Mouse (Mus musculus): ENCODE measurements at regions not wholly inside any gene's neighbourhood (a gene's known extent, or its start where the extent isn't known, plus 50 kb on each side); places are given as distances from the start of the nearest gene placed in this dataset.

DNA sequence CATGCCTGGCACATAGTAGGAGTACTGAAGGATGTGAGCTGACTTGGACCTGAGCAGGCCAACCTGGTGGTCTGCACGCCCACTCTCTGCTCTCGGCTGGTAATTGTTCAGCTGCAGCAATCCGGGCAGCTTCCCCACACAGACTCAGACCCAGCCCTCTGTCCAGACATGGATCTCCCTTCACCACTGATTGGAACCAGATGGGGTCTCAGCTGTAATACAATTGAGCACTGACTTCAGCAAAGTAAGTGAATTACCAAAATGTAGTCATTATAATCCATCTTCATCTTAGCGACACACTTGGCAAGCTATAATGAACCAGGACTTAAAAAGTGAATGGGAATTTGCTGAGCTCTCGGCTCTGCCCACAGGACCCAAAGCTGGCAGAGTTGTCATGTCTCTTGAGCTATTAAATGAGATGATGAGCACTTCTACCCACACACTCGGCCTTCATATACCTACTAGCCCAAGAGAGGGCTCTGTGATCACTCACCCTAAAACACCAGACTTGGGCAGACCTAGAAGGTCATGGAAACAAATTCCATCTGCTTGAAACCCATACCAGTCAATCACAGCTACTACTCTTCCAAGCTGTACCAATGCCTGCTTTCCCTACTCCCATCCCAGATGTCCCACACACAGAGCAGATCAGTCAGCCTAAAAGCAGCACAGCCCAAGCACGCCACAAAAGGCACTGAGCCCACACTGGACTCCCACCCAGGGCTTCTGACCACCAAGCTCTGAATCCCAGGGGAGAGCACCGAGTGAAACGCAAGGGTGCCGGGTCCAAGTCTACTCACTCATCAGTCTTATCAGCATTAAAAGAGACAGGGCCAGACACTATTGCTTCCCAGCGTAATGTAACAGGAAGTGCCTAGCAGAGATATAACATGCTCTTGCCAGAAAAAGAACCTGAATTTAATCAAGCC, 231.2 kb upstream of the Zfp637 start:
- no peak for DNase-seq (ENCODE audit: low spot score in 2 of 2)

DNA sequence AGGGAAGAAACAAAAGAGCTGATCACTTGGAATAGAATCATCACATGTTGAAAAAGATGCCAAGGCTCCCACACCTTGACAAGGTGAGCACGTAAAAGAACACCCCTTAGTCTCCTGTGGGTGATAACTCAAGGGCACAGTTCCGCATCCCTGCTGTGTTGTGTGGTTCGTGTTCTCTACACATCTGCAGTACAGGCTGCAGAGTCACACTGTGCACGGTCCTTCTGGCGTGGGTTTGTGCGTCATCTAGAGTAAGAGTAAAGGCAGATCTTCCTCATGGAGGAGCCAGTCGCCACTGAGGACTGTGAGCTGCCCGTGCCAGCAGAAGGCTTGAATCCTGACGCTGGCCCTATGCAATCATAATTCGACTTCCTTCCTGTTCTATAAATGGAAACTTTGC, 229.7 kb upstream of the Zfp637 start:
- no peak for DNase-seq (ENCODE audit: low spot score in 2 of 2)

DNA sequence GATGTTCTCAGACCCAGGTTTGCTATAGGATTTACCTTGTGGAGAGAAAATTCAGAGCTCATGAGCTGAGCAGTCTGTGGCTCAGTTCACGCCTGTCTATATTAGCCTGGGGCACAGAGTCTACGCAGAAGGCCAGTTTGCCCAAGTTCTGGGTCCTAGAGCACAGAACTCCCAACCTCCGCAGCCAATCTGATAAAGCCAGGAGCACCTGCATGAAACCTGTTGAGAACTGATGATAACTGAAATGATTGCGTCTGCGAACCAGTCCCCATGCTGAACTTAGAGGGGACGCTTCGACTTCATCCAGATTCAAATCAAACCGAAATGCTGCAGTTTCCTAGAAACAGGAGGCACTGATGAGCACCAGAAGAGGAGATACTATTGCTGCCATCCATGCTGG, 229.0 kb upstream of the Zfp637 start:
- no peak for DNase-seq (ENCODE audit: low spot score in 2 of 2)

DNA sequence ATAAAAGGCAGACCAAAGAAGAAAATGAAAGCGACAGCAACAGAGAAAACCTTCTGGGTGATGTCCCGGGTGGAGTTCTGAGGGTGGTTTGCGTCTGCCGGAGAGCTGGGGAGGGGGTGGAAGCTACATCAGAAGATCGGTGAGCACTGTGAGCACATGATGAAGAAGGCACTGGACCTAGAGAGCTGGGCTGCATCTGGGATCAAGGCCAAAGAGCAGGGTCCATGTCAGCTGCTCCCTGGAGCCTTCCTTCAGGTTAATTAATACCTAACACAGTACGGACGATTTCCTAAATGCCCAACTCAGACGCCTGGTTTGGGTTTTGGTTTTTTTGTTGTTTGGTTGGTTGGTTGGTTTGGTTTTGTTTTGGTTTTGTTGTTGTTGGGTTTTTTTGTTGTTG, 228.6 kb upstream of the Zfp637 start:
- DNase-seq (ENCODE audit: low spot score in 2 of 2): no peak

DNA sequence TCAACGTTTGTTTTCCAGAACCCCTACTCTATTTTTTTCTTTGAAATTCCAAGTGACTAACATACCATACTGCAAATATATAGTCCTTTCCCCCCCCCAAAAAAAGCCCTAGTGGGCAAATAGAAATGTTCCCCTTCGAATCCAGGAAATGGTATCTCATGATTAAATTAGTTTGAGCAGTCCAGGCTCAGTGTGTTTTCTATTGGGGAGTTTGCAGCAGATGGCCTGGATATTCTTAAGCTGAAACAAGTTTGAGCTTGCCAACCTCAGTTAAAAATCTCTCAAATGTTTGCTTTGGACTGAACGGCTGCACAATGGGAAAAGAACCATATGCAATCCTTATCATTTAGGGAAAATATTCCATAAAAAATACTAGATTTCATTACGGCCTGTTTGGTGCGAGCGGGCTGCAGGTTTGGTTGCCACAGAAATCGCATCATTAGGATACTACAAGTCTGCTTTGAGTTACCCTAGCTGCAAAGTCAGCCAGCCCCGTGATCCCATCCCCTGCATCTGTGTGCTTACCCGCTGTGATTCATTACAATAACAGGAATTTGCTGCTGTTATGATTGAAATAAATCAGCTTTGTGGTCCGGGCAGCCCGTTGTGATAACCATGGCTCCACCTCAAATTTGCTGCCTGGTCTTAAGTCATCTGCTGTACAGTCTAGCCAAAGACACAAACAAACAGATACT, 227.2 kb upstream of the Zfp637 start:
- no peak for DNase-seq (ENCODE audit: low spot score in 2 of 2)

DNA sequence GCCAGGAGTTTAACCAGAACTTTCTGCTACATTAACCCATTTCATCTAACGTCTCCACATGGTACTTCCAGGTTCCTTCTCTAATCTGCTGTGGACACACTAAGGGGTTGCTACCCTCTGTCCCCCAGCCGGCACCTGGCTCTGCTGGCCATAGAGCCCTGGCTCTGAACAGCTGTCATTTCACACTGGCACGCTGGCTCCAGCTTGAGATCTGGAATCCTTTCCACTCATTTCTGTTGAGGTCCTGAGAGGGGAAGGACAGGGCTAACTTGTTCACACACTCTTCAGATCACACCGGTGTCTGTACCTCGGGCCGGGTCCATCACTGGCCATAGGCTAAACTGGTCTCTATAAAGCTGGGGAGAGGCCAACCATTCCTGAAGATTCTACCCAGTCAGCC, 226.6 kb upstream of the Zfp637 start:
- no peak for DNase-seq (ENCODE audit: low spot score in 2 of 2)

DNA sequence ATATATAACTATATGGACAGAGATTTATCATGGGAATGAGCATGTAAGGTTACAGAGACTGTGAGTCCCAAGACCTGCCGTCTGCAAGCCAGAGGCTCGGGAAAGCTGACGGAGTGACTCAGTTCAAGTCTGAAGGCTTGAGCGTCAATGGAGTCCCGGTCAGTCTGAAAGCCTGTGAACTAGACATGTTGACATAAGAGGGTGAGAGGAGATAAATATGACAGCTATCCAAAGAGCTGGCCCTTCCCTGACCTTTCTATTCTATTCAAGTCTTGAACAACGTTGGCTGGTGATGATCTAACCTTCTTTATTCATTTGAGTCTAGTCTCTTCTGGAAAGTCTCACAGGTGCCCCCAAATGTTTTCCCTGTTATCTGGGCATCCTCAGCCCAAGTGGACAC, 223.8 kb upstream of the Zfp637 start:
- no peak for DNase-seq (ENCODE audit: low spot score in 2 of 2)

DNA sequence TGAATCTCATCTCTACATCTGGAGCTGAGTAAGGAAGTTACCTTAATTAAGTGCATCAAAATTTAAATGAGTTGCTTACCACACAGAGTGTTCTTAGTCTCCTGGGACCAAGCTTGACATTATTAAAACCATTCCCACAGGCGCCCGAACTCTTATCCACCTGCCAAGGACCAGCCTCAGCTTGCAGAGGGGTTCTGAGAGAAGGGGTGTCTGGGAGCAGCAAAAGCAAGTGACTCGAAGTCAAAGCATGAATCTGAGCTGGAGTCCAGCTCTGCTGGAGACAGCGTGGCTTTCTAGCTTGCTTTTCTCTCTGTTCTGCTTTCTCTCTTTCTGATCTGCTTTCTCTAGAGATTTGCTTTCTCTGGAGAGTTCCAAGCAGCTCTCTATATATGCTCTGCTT, 223.0 kb upstream of the Zfp637 start:
- no peak for DNase-seq (ENCODE audit: low spot score in 2 of 2)

DNA sequence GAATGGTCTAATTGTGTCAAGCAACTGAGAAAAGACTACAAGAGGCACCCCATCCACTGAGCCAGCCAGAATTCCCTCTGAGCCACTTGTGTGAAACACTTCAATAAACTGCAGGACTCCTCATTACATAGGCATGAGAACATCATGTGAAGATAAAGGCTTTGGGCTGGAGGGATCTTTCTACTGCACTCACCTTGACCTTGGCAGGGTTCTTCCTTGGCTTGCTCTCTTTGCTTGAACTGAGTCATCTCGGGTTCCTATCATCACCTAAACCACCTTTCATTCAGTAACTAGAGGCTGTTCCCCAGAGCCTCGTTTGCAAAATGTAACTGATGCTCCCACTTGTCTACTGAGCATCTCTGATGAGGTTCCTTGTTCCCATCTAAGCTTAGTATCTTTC, 221.4 kb upstream of the Zfp637 start:
- DNase-seq (ENCODE audit: low spot score in 2 of 2): no peak

DNA sequence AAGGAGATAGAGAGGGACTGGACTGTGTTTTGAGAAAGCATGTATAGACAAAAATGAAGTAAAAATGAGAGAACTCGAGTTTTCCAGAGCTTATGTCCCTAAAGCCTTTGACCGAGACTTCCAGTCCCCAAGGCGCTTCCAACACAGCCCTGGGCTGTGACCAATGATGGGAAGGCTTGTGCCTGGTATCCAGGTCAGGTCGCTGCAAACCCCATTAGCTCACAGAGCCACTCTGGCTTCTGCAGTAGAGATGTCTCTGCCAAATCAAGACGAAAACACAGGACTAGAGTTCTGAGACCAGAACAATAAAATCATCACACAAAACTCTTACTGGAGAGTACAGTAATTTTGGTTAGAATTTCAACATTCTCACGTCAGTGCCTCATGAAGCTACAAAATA, 218.5 kb upstream of the Zfp637 start:
- DNase-seq (ENCODE audit: low spot score in 2 of 2): no peak

DNA sequence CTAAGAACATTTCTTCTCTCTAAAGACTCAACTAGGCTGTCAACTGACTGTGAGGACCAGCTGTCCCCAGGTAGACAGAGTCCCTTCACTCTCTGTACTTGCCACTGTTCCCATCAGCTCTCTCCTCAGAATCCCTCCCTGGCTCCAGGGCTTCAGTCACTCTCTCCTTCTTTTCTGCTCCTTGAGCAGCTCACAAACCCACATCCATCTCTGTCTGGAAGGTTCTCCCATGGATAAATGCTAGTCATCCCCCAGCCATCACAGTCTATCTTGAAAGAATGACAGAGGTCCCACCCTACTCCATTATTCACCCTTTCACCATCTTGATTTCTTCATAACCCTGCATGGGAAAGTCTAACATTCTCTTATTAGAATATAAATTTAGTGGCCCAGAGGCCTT, 218.0 kb upstream of the Zfp637 start:
- DNase-seq (ENCODE audit: low spot score in 2 of 2): no peak

DNA sequence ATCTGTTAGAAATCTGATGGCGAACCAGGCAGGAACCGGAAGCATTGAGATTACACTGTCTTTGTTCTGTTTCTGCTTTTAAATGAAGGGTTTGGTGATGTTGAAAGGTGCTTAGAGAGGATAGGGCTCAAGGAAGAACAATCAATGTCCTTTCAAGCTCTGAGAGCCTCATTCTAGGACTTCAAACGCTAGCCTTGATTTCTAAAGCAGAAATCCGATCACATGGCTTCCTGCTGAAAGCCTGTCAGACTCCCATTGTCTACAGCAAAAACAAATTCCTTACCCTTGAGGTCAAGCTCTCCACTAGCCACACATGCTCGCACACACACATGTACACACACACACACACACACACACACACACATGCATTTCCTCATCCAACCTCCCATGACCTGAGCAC, 215.3 kb upstream of the Zfp637 start:
- no peak for DNase-seq (ENCODE audit: low spot score in 2 of 2)

DNA sequence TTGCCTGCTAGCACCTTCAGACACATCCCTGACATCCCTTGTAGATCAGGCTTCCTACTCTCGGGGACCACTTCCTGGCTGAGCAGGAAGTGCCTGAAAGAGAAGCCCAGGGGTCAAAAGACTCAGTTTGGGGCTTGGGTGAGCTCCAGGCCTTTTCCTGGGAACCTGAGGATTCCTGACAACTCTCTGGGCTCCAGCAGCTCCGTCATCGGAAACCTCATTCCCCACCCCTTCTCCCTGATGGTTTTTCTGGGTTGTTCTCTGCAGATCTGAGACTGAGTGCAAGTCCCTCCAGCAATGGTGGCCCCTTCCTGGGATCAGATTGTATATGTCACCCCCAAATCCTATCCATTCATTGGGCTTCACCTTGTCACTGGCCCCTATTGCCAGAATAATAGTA, 213.5 kb upstream of the Zfp637 start:
- DNase-seq (ENCODE audit: low spot score in 2 of 2): no peak

DNA sequence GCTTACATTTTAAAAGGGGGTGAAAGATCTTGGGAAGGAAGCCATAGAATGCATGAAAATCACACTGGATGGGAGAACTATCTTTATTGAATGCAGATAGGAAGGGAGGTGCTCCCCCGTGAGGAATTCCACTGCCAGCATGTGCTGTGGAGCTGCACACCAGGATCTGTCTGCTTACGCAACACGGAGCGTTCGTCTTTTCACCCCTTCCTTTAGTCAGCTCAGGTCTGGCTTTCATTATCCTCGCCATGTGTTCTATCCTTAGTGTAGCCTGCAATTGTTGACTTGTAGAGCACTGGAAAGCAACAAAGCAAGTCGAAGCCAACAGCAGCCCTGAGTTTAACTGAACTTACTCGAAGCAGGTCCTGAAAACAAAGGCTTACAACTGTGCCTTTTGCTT, 194.4 kb upstream of the Zfp637 start:
- no peak for DNase-seq (ENCODE audit: low spot score in 2 of 2)

DNA sequence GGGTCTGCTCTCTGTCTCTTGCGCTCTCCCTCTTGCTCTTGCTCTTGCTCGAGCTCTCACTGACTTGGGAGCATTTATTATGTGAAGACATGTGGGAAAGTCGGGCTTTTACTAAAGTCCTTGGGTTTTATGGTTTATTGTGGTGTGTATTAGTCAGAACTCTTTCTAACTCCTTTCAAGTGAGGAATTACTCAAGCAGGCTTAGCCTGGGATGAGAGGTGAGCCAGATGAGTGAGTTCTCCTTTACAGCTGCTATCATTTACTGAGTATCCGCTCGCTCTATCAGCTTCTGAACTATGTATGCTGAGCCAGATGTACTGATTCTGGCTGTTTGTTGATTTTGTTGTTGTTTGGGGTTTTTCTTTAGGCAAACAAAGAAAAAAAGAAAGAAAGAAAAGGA, 190.4 kb upstream of the Zfp637 start:
- DNase-seq (ENCODE audit: low spot score in 2 of 2): no peak

DNA sequence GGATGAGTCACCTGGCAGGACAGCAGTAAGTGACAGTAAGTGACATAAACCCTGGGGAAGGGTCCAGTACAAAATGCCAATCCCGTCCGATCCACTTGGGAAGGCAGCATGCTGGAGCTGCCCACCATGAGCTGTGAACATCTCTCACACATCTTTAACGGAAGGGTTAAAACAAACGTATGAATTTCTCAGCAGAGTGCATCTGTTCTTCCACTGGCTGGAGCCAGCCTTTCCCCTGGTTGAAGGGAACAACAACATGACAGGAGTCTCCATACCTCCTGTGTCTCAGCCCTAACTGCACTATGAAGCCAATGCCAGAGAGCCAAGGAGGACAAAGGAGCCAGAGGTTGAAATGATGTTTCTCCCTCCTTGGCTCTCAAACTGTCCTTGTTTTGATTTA, 189.4 kb upstream of the Zfp637 start:
- DNase-seq (ENCODE audit: low spot score in 2 of 2): no peak

DNA sequence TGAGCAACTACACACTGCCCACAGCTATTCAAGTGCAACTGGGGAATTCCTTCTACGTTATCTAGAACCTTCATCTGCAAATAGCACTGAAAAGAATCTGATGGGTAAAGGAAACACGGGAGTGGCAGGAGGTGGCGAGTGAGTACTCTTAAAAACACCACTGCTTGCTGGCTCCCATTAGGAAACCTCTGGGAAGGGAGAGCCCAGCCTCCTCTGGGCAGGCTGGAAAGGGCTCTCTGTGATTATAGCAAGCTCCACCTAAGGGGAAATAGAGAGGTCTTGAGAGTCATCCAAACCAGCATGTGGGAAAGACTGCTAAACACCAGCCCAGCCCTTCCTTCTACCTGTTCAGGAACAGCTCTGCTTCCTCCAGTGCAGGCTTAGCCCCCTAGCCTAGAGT, 189.0 kb upstream of the Zfp637 start:
- DNase-seq (ENCODE audit: low spot score in 2 of 2): no peak

DNA sequence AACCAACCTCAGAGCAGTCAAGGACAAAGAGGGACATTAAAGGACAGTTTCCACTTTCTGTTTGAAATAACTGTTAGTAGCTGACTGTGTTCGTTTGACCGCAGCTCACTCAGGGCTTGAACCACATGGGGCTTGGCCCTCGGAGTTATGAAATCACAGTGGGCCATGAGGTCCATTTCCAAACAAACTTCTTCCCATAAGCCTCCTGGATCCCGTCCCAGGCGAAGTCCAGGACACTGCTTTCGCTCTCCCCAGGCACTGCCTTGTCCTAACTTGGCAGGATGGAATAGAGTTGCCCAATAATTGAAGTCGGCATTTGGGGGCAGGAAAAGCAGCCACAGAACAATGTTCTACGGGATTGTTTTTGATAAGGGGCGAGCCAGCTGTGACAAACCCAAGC, 188.1 kb upstream of the Zfp637 start:
- no peak for DNase-seq (ENCODE audit: low spot score in 2 of 2)

DNA sequence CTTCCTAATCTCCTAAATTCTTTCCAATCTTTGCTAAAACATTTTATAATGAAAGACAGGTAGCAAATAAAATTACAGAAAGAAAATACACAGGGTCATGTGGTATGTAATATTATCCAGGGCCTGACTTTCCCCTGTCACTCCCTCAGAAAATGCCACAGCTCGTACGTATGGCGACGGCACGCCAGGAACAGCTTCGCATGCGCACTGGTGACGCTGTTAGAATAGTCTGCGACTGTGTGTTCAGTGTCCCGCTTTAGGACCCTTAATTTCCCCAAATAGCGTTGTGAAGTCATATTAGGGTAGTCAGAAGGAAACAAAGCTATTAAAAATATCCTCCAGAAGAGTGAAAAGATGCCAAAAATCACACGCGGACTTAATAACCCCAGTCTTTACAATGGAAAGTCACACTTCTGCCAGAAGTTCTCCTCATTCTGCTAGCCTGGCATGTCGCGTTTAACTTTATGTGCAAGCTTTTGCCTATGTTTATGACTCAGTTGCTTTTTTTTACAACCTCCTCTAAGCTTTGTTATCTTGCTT, 187.0 kb upstream of the Zfp637 start:
- DNase-seq (ENCODE audit: low spot score in 2 of 2): no peak

DNA sequence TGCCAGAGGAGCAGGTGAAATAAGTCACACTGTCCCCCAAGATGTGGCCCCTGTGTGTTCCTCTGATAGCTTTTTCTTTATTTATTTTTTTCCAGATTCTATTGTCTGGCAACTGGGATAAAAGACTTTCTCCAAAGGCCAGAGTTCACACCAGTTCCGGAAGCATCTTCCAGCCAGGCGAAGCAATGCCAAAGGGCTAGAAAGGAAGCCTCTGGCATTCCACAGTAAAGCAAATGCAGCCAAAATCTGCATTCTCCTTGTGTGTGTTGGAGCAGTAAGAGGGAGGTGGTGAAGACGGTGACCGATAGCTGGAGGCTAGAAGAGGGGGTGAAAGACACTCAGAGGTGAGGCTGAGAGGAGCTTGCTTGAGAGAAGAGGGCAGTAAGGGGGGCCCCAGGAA, 185.0 kb upstream of the Zfp637 start:
- no peak for DNase-seq (ENCODE audit: low spot score in 2 of 2)

DNA sequence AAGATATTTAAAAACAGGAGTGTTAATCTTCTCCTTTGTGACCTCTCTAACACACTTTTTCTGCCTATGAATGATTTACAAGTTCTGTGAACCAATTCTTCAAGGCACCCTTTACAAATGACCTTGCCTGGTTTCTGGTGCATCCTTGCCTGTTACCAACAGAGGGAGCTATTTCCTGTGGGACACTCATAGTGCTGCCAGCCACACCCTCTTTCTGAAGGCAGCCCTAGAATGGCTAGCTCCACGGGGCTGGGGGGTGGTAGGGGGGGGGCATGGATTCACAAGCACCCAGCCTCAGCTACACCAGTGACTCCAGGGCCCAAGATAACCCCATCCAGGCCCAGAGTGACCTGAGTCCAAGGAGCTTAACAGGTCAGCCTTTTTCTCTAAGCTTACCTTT, 180.4 kb upstream of the Zfp637 start:
- DNase-seq (ENCODE audit: low spot score in 2 of 2): no peak

DNA sequence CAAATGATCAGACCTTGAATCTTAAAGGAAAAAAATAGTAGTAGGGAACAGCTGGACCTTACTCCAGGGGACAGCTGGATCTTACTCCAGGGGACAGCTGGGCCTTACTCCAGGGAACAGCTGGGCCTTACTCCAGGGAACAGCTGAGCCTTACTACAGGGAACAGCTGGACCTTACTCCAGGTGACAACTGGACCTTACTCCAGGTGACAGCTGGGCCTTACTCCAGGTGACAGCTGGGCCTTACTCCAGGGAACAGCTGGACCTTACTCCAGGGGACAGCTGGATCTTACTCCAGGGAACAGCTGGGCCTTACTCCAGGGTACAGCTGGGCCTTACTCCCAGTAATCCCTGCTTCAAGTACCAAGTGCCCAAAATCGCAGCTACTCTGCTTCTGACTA, 178.3 kb upstream of the Zfp637 start:
- no peak for DNase-seq (ENCODE audit: low spot score in 2 of 2)

DNA sequence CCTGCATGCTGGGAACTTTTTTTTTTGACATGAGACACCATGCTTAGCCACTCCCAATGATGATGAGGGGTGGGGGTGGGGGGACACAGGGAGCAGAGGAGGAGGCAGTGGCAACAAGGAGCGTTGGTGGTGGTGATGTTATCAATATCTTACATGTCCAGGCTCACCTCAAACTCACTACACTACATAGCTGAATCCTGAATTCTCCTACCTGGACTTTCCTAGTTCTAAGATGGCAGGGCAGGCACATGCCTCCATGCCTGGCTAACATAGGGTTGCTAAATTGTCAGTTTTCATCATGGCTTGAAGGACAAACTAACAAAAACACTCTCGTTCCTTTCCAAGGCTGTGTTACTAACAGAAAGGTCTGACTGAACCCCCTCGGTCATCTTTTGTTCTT, 170.6 kb upstream of the Zfp637 start:
- no peak for DNase-seq (ENCODE audit: low spot score in 2 of 2)

All from adrenal gland, postnatal 4 days (tissue).